Mouse (Mus musculus) 3134 (cell line): ENCODE measurements at regions not wholly inside any gene's neighbourhood (a gene's known extent, or its start where the extent isn't known, plus 50 kb on each side); places are given as distances from the start of the nearest gene placed in this dataset.

ENCODE experiments used
- DNase-seq: peaks from one replicate; pipeline ENCODE4 v3.0.0-alpha.2; 2011; ENCODE audit warnings: low spot score; ENCODE audit not compliant: insufficient read length; ENCODE audit errors: extremely low read depth

DNA sequence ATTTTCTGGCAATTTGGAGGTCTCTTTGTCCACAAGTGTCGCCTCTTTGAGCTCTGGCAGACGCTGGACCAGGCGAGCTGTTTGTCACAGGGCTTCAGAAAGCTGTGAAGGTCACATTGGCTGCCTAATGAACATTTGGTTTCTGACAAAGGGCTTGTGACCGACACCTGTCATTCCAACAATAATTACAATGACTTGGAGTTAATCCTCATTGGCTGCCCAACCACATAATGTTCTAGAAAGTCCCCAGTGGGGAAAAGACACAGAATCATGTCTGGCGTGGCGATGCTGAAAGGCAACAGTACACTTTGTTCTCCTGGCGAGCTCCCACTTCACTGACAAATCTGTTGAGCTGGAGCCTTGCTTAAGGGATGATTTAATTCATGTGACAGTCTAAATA, 194.4 kb downstream of the Gm10260 start:
- no peak for DNase-seq

DNA sequence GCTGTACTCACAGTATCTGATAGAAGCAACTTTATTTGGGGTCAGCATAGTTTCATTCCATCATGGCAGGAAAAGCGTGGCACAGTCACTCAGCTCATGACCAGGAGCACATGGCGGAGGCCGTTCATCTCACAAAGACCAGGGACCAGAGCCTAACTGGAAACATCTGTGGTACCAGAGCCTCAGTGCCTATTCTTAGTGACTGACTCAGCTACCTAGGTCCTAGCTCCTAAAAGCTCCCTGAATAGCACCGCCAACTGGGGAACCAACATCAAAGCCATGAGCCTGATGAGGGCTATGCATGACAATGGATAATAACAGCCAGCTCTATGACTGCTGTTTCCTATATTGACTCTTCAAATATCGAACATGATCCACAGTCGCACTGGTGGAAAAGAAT, 198.2 kb downstream of the Gm10260 start:
- DNase-seq, result no peak

DNA sequence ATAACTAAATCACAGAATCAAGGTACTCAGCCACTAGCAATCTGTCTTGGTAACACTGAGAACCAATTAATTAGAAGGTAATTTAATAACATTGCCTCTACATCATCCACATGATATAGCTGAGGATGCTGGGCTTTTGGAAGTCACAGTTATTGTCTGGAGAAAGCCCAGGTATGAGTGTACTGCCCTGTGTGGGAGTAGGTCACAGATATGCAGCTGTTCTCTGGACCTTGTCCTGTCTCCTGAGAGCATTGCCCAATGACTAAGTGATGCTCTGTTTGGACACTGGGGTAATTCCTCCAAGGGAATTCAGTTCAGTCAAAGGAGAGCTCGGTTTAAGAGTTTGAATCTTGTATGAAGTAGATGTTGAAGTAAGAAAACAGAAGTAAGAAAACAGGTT, 199.6 kb downstream of the Gm10260 start:
- DNase-seq, result no peak

DNA sequence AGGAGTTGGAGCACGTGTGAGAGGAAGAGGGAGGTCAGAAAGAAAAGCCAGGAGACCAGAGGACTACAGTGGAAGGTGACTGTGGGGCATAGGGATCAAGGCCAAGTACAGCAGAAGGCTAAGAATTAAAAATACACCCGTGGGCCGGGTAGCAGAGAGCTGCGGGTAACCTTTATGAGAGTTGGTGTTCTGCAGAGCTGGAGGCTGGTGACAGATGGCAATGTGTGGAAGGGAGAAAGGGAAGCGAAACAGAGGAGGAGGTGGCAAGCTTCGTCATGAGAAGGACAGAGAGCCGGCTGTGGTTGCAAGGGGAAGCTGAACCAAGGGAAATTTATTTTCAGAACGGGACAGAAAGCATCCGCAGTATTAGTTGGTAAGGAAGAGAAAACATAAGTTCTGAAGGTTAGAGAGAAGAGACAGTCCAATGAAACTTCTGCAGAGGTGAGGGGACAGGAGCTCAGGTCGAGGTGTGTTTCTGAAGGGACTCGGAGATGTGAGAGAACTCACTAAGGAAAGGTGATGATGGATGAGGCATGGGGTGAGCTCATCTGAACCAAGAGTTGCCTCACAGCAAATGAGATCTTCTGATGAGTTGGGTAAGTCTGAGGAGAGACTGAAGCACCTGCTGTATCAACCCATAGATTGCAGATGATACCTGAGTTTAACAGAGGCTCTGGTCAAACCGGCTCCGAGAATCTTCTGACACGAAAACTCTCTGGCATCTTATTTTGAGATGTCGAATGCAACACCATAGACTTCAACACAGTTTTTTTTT, 200.6 kb downstream of the Gm10260 start:
- no peak for DNase-seq

DNA sequence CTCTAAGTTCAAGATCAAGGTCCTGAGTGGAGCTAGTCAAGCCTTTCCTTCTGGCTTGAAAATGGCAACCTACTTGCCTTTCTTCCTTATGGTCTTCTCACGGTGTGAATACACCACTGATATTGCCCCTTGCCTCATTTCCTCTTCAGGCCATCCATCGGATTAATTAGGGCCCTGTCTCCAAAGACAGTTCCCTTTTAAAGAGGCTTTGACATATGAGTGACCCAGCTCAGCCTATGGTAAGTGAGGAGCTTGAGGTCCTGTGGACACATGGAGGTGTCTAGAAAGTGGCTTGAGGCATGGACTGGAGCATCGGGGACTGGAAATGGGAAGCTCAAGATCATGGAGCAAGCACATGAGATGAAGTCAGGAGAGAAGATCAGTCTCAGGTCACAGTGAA, 201.5 kb downstream of the Gm10260 start:
- no peak for DNase-seq

DNA sequence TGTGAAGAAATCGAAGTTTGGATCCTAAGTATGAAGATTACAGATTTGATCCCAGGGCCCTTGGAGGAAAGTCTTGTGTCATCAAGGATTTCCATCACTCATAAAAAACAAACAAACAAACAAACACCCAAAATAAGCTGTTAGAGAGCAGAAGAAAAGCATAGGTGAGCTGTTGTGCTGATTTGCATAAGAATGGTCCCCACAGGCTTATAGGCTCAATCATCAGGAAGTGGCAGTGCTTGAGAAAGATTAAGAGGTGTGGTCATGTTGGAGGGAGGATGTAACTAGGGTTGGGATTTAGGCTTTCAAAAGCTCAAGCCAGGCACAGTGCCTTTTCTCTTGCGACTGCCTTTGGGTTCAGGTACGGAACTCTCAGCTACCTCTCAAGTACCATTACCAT, 205.1 kb downstream of the Gm10260 start:
- no peak for DNase-seq

DNA sequence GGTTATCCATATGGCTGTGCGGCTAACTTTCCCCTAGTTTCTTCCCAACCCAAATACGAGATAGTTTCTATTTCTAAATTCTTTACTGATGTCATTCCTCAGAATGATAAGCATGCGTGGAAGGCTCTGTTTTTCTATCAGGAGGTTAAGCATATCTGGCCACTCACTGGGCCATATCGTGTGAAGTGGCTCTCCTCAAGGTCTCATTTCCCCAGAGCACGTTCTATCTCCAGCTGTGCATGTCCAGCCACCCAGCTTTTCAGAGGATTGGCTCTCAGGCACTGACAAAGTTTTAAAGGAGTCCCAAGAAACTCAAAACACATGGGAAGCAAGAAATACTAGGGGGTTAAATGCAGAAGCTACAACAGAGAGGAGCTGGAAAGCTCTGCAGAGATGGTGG, 205.8 kb downstream of the Gm10260 start:
- DNase-seq, result no peak

DNA sequence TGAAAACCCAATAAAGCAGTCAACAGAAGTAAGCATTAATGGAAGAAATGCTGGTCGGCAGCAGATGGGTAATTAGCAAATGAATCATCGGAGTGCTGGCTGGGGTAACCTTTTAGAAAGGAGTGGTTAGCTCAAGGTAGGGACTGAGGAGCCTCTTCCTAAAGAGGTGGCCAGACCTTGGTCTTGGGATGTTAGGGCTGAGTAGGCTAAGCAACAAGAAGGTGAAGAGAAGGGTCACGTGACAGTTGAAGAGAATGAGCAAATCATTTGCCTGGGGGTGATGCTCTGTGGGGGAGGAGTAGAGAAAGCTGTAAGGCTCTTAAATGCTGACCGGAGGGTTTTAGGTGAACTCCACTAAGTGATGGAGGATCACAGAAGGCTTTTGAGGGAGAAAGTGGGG, 208.2 kb downstream of the Gm10260 start:
- no peak for DNase-seq

DNA sequence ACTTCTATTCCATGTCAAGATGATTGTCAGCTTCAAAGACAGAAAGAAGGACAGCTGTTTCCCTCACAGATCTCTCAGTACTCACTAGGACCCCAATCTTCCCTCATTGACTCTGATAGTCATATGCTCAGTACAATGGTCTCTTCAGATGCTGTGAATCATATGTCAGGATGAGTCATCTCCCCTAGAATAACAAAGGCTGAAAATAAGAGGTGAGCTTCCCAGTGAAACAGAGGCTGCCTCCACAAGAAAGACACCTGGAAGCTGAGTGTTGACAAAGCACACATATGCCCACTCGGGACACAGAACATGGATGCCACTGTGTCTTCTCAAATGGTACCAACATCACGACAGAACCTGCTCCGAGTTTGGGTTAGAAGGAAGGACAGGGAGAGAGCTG, 209.6 kb downstream of the Gm10260 start:
- peak; percentile 11 for DNase-seq

DNA sequence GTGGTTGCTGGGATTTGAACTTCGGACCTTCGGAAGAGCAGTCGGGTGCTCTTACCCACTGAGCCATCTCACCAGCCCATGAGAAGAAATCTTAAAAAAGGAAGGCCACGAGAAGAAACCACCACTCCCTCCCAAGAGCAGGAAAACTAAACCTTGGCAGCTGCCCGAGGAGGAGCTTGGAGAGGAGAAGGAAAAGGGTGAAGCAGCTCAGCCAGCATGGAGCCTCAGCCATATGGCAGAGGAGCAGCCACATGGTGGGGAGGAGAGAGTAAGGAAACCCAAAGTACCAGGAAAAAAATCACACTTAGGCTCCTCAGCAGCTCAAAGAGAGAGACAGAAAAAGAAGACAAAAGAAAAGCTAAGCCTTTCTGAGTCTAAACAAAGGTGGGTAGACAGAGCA, 210.3 kb downstream of the Gm10260 start:
- no peak for DNase-seq

DNA sequence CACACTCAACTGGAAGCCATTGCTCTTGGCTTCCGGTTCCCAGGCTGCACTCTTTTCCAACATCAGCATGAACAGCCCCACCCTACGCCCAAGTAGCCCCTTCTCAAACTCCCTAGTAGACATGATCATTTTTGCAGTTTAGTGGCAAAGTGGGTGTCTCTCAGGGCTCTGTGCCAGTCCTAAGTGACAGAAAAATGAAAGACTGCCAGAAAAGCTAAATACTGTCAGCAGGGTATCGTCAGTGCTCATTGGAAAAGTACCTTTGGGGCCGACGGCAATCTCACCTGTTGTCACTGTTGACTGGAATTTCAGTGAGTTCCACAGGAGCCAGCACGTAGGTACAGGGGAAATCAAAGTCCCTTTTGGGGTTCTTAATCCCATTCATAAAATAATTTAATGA, 211.0 kb downstream of the Gm10260 start:
- DNase-seq, result no peak

DNA sequence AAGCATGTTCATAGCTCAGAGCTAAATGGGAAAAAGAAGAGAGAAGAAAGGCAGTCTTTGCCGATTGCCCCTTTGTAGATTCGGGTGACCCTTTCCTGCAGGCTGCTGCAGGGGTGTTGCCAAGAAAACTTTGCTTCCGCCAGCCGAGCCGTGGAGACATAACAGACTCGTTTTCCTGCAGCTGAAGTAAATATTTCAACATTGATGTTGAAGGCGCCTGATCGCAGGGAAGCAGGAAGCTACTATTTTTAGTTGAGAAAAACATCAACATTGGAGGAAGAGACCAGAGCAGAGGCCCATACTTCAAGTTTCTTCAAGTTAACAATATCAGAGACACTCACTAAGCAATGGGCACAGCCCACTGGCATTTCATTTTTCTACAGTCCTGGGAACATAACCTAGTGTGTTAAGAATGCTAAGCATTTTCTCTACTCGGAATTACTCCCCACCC, 211.9 kb downstream of the Gm10260 start:
- DNase-seq, result no peak

DNA sequence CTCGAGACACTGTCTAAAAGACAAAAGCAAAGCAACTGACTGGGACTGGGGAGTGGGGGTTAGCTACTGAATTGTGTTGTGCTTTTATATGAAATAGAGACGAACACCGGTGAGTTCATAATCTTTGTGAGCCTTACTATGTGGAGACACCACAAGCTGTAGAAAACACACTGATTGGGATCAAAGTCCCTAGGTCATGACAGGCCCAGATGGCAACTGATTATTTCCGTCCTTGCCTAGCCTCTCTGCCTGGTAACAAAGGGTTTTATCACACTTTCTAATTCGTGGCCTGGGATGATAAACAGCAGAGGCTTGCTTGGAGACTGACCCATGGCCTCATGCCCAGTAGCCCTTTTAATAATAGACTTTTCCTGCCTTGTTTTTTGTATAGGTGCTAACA, 213.5 kb downstream of the Gm10260 start:
- no peak for DNase-seq

DNA sequence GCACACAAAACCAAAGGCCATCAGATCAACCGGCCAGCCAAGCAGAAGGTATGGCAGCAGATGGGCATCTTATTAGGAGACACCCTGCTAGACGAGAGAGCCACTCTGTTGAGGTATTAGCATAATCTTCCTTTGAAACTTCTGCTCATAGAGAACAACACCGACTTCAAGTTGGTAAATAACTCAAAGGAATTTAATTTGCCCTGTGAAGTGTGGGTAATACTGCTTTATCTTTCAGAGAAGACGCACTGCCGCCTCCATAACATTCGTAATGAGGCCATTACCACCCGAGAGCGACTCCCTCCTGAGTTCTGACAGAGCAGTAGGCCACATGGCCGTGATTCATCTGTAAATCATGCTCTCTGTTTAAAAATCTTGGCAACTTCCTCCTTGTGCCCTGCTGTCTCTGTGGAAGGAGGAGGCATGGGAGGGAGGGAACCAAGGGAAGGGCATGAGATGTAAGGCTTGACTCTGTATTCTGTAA, 214.4 kb downstream of the Gm10260 start:
- DNase-seq, result peak; percentile 71

DNA sequence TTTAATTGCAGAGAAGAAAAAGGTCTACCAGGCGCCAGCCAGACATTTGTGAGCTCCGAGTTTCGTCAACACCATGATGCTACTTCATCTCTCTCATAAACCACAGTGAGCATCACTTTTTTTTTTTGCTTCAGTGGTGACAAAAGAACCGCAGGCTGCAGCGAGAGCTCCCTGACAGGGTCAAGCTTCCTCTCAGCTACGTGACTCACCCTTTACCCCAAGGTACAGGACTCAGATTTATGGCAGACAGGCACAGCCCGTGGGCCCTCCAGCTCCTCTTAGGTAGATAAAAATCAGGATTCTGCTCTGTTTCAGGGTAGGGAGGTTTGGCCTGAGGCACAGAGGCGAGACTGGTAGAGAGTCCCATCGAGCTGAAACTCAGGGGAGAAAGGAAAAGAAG, 220.7 kb downstream of the Gm10260 start:
- DNase-seq, result peak; percentile 63

DNA sequence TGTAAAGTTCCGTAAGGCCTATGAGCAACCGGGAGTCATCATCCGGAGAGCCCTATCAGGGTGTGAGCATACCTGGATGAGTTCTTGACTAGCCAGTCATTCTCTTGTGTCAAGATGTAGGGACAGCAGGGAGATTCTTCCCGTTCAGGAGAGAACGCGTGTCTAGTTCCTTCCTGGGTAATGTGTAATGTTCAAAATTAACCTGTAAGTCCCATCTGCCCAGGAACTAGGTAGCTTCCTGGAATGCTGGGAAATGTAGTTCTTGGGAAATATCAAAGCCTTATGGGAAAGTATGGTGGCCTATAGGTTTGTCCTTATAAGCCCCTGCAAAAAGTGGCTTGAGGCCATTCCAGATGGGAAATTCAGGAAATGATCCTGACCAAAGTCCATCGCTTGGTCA, 222.0 kb downstream of the Gm10260 start:
- no peak for DNase-seq

DNA sequence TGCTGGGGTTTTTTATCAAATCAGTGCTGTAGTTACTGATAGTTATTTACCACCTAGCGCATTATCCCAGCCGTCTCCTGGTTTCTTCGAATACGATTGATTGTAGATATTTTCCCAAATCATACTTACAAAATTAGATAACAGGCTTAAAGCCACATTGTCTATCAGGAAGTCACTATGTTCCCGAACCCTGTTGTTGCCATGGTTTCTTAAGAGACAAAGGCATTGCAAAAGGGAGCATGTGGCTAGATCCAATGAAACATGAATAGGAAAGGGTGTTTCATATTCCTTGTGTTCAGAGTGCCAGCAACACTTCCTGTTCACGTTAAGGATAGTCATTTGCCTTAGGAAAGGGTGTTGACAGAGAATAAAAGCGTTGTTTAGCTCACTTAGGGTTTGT, 222.7 kb downstream of the Gm10260 start:
- no peak for DNase-seq

DNA sequence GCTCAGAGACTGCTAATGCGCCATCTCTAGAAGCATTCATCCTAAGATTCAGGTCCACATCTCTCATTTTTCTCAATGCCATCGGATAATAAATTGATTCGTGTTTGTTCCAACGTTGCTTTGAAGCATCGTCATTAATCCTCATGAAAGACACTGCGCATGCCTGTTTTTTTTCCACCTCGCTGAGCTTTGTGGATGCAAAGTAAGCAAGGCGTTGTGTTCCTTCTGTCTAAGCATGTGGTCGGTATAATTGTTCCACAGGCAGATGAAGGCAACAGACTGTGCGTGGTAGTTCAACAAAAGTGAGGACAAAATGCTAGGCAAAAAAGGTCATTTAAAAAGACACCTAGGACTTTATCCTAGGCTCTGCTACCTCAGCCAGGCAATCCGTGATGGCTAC, 223.2 kb downstream of the Gm10260 start:
- DNase-seq, result no peak

DNA sequence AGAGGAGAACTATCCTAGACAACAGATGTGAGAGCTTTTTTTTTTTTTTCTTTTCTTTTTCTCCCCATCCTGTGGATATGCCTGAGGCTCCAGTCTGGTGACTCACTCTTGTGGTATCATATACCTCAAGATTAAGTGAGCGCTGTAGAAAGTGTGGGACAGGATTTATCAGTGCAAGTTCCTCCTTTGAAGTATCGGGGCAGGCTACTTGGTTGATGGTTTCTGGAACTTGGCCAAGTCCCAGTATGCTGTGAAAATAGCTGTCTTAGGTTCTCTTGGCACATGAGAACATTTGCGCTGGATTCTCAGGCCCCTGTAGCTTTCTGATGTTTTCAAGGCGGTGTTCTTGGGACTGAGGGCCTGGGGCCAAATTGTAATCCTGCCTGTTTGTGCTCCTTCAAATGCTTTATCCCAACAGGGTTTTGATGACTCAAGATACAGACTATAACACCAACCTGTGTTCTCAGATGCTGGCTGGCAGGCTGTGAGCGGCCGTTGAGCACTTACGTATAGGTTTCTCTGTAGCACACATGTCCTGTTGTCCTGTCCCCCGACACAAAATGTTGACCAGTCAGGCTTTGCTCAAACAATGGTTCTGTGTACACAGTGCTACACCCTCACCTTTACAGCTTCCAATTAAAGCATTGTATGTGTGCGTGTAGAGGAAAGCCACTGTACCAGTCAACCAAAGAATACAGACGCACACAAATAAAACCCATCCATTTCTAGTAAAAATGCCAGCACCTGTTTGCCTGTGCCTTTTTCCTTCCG, 226.4 kb downstream of the Gm10260 start:
- DNase-seq, result peak; percentile 54

DNA sequence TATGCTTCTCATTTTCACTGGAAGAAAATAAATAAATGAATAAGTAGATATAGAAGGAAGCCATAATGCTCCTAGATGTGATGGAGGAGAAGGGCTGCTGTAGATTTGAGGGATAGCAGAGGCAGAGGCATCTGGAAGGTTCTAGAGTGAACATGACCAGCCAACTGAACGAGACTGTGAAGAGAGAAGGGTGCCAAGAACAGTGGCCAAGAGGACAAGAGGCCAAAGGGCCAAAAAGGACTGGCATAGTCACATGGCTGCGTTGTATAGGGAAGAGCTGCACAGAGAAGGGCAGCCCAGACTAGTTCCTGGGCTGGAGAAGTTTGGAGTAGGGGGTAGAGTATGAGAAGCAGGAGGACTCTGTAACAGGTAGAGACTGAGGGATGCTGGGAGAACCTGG, 229.3 kb downstream of the Gm10260 start:
- no peak for DNase-seq

DNA sequence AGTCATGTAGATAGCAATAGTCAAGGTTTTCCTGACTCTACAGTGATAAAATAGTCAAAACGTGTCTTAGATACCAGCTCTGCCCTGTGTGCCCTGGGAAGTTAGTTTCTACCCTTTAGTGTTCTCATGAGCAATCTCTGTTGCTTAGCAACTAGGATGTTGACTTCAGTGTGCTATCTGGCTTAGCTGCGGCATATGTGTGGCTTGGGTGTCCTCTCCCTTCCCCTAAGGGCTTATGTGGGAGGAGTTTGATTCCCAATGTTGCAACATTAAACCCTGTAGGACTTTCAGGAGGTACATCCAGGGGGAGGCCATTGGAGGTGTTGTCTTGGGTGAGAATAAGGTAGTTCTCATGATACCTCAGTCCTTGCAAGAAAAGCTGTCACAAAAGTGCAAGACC, 229.9 kb downstream of the Gm10260 start:
- no peak for DNase-seq

DNA sequence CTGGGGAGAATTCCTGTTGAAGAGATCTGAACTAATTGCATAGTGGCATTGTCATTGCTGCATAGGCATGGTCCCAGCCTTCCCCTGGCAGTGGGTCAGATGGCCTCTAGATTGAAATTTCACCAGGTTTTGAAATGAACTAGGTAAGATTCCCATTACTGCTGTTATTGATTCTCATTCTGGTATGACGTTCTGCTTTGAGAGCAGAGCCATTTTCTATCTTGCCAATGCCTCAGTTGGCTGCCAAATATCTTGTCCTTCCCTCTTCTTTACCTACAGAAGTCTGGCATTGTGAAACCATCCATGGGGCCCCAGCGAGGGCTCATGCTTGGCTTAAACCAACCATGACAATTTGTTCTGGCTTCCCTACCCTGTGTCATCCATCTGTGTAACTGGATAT, 232.5 kb downstream of the Gm10260 start:
- no peak for DNase-seq
